Mouse (Mus musculus): ENCODE results near the gene Olfr243.
"Not testable (repeated sequence)": the region's sequence is repeated elsewhere in the genome, so short reads cannot be mapped to it uniquely, and the experiment has no call there.

GRCm38 (mm10) chr7:103762212-103762611 lies 47.7 kb downstream of the Olfr243 start:
- not testable (repeated sequence) for TF ChIP-seq CTCF (IDR thresholded peaks at IDR 0.05); POLR2A (IDR thresholded peaks at IDR 0.05; ENCODE audit: insufficient read depth, low read depth, low read length)
